Mouse (Mus musculus) mature B cell (primary cell): ENCODE measurements around the gene Fkbp6.
"Not testable (repeated sequence)": the region's sequence is repeated elsewhere in the genome, so short reads cannot be mapped to it uniquely, and the experiment has no call there.

Source experiments
- in situ Hi-C: fragments of 300-500 bp; cut with MboI; formaldehyde crosslinking; loops from 2 replicates; pipeline ENCODE4 v1.14.3; 2019

Fkbp6 gene

DNA sequence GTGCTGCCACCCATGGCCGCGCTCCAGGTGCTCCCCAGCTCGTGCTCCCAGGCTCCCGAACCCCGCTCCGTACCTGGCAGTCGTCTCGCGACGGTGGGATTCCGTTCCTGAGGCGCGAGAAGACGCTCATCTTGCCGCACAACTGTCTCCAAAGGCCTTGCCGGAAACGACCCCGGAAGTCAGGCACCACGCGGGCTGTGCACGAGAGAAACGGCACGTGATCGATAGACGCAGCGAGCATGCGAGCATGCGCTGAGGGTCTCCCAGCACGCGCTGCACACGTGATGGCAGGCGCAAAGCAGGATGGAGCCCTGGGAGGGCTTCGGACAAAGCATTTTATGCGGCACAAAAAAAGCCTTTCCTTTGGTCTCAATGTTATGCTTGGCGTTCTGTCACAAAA is at the start of gene Fkbp6:
Gene Fkbp6, minus strand, starts transcription at position 183 of the 400 bp plus-strand sequence.
- in situ Hi-C loops = no loop called here

DNA sequence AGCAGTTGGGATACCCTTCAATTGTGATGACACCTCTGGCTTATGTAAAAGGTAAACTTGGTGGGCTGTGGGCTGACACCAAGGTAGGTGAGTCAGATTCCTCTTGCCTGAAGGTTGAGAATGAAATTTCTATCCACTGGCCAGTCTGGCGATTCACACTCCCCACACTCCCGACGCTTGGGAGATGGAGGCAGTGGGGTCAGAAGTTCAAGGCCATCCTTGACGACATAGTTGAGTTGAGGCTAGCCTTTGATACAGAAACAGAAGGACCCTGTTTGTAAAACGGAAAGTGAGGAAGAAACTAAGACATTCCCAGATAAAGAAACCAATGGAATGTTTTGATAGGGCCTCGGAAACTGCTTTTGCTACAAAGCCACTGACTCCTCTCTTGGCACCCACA is 49.5 kb upstream of the Fkbp6 start:
- in situ Hi-C loops = no loop called here

DNA sequence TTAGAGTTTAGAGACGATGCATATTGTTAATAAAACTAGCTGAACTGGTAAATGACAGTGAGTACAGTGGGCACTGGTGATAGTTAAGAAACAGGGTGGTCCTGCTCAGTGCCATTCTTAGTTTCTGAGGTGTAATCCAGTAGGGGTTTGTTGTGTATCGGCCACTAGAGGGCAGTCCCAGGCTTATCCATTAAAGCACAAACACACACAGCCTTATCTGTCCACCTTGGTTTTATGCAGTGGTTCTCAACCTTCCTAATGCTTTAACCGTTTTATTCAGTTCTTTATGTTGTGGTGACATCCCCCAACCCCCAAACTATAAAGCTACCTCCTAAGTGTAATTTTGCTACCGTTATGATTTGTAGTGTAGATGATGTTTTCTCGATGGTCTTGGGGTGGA is 46.0 kb upstream of the Fkbp6 start:
- in situ Hi-C loops = no loop called here

DNA sequence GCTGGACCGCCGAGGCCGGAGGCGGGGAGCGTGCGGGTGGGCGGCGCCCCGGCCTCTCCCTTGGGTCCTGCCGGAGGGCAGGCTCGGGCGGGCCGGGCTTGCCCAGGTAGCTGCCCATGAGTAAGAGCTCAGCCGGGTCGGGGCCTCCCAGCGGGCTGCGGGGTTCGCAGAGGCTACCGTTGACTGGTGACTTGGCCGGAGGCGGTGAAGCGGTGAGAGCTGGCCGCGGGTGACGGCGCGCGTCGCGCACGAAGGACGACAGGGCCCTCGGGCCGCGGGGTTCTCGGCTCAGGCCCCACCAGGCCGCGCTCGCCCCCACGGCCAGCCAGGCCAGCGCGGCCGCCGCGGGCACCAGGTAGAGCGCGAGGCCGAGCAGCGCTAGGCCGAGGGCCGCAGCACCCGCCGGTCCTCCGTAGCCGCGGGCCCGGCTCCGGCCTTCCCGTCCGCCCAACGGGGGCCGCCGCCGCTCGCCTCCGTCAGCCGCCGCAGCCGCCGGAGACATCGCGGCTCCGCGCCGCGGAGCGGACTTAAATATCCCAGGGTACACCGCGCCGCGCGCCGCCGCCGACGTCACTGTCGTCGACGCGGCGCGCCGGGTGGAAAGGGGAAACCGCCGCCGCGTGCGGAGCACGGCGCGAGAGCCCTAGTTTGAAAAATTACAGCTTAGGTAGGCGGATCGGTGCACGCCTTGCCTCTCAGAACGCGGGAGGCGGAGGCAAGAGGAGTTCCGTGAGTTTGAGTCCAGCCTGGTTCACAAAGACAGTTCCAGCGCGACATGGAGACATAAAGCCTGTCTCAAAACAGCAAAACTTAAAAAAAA is 44.4 kb upstream of the Fkbp6 start, which contains the start of gene Pom121:
Gene Pom121, minus strand, starts transcription at position 543 of the 820 bp plus-strand sequence.
- in situ Hi-C loops = no loop called here

DNA sequence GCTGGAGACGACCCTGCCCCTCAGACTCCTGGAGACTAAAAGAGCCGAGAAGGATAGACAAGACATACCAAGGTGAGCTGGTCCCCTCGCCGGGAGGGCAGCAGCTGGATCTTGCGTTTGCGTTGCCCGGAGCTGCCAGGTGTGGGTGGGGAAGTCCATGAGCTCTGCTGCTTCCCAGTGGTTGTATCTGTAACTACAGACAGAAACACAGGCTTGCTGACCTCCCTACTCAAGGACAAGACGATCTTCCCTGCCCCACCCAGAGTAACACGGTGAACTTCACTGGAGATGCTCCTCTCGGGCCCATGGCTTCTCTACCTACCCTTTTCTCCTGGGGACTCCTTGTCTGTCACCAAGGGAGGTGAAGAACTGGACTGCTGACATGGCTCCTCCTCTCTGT is 33.9 kb upstream of the Fkbp6 start:
- in situ Hi-C loops = no loop called here

DNA sequence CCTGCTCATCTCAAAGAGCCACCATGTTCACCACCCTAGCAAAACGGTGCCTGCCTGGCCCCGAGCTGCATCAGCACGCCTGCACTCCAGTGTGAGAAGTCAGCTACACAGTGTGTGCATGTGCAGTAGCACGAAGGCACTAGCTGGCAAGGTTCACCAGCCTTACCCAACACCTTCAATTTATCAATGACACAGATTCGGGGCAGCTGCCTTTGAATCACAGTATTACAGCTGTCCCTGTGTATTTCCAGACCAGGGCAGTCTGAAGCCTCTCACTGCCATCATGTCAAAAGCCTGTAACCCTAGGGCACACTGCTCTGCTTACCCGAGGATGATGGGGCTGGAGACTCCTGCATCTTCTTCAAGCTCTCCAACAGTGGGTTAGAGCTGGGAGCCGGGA is 32.9 kb upstream of the Fkbp6 start:
- in situ Hi-C loops = no loop called here

DNA sequence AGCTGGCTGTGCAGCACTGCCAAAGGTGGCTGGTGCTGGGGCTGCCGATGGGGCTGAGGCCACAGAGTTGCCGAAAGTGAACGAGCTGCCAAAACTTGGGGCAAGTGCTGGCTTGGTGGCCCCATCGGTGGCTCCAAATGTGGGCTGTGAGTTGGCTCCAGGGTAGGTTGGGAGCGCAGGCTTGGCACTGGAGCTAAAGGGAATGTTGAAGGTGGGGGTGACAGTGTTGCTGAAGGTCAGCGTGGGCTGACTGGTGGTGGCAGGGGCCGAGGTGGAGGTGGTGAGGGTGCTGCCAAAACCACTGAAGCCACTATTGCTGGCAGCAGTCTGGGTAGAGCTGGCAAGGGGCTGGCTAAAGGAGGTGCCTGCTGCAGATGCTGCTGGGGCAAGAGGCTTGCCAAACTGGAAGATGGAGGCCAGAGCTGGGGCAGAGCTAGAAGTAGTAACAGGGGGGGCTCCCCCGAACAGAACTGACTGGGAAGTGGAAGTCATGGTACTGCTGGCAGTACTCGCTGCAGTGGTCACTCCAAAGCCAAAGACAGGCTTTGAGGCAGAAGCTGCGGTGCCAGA is 31.6 kb upstream of the Fkbp6 start:
- in situ Hi-C loops = no loop called here

DNA sequence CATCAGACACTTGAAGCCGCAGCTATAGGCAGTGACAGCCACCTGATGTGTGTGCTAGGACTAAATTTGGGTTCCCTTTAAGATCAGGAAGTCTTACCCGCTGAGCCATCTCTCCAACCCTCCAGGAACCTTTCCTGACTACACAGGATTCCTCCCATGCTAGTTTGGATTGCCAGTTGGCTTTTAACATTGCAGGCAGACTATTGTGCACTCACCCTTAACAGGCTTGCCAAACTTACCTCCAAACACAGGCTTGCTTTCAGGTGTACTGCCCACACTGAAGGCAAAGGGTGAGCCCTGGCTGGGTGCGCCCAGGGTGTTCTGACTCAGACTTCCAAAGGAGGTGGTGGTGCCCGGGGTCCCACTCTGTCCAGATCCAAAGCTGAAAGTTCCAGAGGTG is 30.8 kb upstream of the Fkbp6 start:
- in situ Hi-C loops = no loop called here

DNA sequence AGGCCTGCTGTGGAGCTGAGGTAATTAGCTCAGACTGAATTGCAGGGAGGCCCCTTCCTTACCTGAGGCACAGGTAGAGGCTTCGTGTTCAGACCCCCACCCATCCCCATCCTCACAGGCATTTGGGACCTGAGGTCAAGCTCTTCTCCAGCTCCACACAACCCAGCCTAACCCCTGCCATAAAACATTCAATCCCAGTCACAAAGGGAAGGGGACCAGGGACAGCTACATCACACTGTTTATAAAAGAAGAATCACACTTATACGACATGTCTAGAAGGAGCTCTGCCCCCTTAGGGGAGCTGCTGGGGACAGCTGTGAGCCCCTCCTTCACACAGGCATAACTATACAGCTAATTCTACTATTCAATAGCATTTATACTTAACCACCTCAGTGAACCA is 26.5 kb upstream of the Fkbp6 start:
- in situ Hi-C loops = no loop called here

DNA sequence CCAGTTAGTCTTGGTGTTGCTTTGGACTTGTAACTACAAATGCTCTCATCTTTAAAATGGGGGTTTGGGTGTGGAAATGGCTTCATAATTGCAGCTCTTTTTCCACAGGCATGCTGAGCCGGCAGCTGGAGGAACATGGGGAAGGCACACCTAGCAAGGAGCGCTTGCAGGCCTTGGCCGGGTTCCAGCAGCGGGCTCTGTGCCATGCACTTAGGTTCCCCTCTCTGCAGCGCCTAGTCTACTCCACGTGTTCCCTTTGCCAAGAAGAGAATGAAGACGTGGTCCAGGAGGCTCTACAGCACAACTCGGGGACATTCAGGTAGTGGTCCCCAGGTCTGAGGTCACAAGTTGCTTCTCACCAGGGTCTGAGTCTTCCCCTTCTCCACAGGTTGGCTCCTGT is 25.3 kb upstream of the Fkbp6 start:
- in situ Hi-C loops = no loop called here

DNA sequence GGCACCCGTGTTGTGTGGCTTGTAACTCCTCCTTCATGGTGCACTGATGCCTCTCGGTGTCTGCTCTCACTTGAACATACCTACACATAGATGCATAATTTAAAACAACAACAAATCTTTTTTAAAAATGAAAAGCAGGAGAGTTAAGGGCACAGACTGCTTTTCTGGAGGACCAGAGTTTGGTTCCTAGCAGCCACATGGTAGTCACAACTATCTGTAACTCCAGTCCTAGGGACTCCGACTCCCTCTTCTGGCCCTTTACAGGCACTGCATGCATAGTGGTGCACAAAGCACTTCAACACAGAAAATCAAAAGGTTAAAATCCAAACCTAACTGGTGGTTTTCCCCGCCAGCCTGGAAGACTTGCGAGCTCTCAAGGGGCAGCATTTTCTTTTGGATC is 23.8 kb upstream of the Fkbp6 start:
- in situ Hi-C loops = no loop called here

DNA sequence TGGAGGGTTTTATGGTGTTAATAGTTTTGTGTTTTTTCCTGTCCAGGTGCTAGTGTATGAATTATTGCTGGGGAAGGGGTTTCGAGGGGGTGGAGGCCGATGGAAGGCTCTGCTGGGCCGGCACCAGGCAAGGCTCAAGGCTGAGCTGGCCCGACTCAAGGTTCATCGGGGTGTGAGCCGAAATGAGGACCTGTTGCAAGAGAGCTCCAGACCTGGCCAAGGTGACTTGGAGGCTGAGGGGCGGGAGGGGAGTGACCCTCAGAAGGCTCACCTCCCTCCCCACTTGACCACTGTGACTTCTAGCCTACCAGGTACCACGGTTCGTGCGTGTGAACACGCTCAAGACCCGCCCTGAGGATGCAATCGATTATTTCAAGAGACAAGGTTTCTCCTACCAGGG is 21.4 kb upstream of the Fkbp6 start:
- in situ Hi-C loops = no loop called here

DNA sequence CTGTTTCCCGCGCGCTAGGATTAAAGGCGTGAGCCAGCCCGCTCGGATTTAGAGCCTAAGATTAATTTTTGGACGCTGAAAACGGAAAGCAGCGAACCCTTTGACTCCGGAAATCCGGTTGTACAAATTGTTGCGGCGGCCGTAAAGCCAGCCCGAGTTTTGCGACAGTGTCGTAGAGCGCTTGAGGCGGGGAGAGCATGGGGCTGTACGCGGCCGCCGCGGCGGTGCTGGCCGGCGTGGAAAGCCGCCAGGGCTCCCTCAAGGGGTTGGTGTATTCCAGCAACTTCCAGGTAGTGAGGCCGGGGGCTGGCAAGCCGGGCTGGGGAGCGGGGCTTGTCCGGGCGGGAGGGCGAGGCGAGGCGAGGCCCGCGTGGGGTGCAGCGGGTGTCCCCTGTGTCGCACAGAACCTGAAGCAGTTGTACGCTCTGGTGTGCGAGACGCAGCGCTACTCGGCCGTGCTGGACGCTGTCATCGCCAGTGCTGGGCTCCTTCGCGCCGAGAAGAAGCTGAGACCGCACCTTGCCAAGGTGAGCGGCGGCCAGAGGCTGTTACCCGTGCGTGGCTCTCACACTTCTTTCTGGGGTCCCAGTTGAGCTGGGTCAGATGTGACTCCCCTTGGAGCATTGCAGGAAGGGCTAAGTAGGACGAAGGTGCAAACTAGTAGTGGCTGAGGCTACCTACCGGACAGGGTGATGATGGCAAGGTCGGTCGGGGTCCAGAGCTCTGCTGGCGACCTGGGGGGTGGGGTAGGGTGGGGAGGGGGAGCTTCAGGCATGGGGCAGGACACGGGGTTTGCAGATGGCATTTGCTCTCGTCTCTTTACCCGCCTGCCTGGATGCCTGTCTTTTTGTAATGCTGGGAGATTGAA is 20.2 kb upstream of the Fkbp6 start, which contains the start of gene Nsun5:
Gene Nsun5, plus strand, starts transcription at position 167 of the 868 bp plus-strand sequence.
- in situ Hi-C loops = no loop called here

DNA sequence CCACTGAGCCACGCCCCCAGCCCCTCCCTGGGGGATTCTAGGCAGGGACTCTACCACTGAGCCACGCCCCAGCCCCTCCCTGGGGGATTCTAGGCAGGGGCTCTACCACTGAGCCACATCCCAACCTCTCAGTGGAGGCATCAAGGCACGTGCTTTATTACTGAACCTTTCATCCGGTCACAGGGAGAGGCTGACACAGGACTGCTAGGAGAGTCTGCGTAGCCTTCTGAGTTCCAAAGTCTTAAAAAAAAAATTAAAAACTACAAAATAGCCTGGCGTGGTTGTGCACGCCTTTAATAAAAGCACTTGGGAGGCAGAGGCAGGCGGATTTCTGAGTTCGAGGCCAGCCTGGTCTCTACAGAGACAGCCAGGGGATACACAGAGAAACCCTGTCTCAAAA is 19.4 kb upstream of the Fkbp6 start:
- in situ Hi-C loops = not testable (repeated sequence)

DNA sequence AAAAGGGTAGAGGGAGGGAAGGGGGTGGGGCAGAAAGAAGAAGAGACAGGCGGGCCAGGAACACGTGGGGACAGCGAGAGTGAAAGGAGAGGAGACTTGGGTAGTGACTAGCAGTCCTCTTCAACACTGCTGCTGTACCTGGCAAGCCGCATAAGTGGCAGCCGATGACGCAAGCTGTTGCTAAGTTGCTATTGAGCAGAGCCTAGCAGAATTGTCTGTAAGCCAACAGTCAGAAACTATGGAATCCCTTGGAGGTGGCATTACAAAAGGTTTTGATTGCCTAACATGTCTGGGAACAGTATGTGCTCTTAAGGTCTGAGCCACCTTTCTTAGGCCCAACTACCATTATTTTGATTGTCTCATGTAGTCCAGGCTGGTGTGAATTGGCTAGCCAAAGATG is 18.5 kb upstream of the Fkbp6 start:
- in situ Hi-C loops = no loop called here

DNA sequence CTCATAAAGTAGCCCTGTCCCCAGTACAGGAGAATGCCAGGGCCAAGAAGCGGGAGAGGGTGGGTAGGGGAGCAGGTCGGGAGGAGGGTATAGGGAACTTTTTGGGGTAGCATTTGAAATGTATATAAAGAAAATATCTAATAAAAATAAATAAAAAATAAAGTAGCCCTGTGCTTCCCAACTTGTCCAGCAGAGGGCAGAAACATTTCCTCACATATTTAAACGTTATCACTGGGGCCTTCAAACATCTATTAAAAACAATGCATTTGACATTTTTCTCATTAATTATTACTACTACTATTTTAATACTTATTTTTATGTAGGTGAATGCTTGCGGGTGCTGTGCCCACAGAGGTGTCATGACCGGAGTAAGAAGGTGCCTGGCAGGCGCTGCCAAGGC is 18.0 kb upstream of the Fkbp6 start:
- in situ Hi-C loops = no loop called here

DNA sequence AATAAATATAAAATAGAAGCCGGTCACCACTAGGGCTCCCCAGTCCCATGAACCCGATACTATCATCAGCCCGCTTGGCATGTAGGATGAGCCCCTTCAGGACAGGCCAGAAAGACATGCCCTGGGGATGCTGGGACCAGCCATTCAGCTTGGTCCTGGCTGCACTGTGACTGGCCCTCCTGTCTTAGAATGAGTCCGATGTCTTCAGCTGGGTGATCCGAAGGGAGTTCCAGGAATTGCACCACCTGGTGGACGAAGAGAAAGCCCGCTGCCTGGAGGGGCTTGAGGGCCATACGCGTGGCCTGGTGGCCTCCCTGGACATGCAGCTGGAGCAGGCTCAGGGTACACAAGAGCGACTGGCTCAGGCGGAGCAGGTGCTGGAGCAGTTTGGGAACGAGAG is 13.7 kb upstream of the Fkbp6 start:
- in situ Hi-C loops = no loop called here

DNA sequence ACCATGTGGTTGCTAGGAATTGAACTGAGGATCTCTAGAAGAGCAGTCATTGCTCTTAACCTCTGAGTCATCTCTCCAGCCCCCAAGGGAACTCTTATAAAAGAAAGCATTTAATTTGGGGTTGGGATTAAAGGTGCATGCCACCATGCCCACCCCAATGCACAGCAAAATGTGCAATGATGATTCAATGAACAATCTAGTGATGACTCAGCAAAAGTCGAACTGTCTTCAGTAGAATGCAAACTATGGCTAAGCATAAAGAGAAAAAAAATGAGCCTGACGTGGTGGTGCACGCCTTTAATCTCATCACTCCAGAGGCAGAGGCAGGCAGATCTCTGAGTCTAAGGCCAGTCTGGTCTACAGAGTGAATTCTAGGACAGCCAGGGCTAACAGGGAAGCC is 12.7 kb upstream of the Fkbp6 start:
- in situ Hi-C loops = no loop called here

DNA sequence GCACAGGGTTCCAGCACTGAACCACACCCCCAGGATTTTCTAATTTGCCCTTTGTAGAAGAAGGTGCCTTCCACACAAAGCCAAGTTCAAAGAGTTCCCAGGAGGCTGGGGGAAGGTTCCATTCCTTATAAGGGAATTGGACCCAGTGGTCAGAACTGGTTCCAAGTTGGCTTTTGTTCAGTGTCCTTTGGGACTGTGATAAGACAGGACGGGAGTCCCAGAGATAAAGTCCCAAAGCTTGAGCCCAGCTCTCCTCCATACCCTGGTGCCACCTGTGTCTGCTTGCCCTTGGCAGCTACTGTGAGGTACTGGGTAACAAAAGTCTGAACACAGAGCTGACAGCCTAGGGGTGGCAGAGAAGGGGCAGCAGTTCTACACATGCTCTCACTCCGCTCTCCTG is 9.9 kb upstream of the Fkbp6 start:
- in situ Hi-C loops = no loop called here

DNA sequence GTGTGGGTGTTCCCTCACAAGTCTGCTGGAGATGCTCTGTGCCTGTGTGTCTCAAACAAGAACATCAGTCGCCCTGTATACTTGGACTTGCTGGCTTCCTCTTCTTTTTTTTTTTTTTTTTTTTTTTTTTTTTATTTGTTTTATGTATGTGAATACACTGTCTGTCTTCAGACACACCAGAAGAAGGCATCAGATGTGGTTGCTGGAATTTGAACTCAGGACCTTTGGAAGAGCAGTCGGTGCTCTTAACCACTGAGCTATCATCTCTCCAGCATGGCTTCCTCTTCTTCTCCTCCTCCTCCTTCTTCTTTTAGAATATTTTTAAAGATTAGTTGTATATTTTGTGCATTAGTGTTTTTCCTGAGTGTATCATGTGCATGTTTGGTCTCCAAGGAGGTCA is 7.7 kb upstream of the Fkbp6 start:
- in situ Hi-C loops = no loop called here

DNA sequence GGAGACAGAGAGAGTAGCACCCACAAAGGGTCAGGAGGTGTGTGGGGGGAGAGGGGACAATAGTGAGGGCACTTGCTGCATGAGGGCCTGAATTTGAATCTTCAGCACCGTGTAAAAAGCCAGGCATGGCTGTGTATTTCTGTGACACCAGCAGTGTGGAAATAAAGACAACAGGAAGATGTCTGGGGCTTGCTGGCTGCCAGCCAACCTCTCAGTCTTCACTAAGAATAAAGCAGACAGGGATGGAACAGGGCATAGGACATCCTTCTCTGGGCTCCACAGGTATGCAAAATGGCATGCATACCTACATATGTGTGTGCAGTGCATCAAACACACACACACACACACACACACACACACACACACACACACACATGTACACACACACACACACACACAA is 6.2 kb upstream of the Fkbp6 start:
- in situ Hi-C loops = no loop called here

DNA sequence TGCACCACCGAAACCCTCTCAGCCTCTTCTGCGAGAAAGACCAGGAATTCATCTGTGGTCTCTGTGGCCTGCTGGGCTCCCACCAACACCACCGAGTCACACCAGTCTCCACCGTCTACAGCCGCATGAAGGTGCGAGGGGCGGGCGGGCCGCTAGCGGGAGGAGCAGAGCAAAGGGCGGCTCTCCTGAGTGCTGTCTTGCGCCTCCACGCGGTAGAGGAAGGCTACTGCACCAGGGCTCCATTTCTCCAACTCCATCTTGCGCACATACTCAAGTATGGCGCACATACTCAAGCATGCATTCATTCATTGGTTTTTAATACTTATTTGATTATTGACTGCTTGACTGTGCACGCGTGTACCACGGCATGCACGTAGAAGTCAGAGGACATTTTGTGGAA is 3.7 kb upstream of the Fkbp6 start:
- in situ Hi-C loops = no loop called here

DNA sequence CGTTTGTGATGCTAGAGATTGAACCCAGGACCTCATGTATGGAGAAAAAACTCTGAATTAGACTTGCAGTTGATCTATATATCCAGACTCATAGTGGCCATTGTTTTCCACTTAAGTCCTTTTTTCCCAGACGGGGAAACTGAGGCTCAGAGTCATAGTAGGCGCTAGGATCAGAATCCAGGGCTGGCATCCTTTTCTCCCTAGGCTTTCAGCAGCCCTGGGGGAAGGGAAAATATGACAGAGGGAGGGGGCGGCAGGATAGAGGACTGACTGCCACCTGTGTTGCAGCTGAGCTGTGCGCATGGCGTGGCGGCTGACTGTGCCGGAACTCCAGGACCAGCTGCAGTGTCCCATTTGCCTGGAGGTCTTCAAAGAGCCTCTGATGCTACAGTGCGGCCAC is 3.2 kb upstream of the Fkbp6 start, which contains the start of gene Trim50:
Gene Trim50, plus strand, starts transcription at position 301 of the 400 bp plus-strand sequence.
- in situ Hi-C loops = no loop called here
